Comparison of ENCODE assay signal across 14 mouse cellular contexts in genomic region chr4:138041566-138042256, GRCm38 (mm10). TPM values are rescaled to one million over a fixed set of nuclear protein-coding genes. Genes with fewer than 3 reads are reported as not detected.
DNase-seq lines count a peak whose midpoint lies in the region; ATAC-seq lines count a peak whose summit lies in the region.
"Had no signal": no experiment of that assay in that cellular context is flagged by ENCODE, and none has a peak within 500 bp of the region (broad histone marks: within the 10 kb centered on the region; RNA-seq: fewer than 3 reads in every experiment).

No protein-coding gene starts in this region.

- H3K9me3 ChIP-seq in embryonic facial prominence, embryonic 11.5 days (replicated peaks; ENCODE audit: control insufficient read depth, low read length) = no peaks in the 10 kb centered on the region
- peaks cover 10% of the 10 kb centered on the region; the same call in 1 of the 2 replicates for H3K9me3 ChIP-seq in embryonic facial prominence, embryonic 10.5 days
- no peaks in the 10 kb centered on the region for H3K9me3 ChIP-seq in hindbrain, embryonic 15.5 days
- no peaks in the 10 kb centered on the region for H3K9me3 ChIP-seq in hindbrain, embryonic 12.5 days (replicated peaks)

- DNase-seq in embryonic facial prominence, embryonic 11.5 days (ENCODE audit: low spot score) = no peak
- no peak for DNase-seq in embryonic facial prominence, embryonic 10.5 days (ENCODE audit: low spot score)
- no peak for DNase-seq in adrenal gland, adult (ENCODE audit: inconsistent age in 2 of 2, low spot score in 1 of 2)
- no peak for DNase-seq in T-cell, adult 2 months (ENCODE audit: low spot score)
- DNase-seq: adrenal gland, postnatal 14 days; gastrocnemius, postnatal 10 days; kidney, adult 8-10 months; left cerebral cortex, postnatal 4 days had no signal

- no peak overlapping the region for H3K9ac ChIP-seq in embryonic facial prominence, embryonic 11.5 days (replicated peaks; ENCODE audit: low read length)
- H3K9ac ChIP-seq in hindbrain, embryonic 15.5 days = no peak overlapping the region
- no peak overlapping the region for H3K9ac ChIP-seq in hindbrain, embryonic 12.5 days
- H3K9ac ChIP-seq: liver, embryonic 14.5 days; neural tube, embryonic 12.5 days had no signal

- H3K4me3 ChIP-seq in embryonic facial prominence, embryonic 11.5 days (ENCODE audit: low read depth, low read length) = no peak overlapping the region
- H3K4me3 ChIP-seq in embryonic facial prominence, embryonic 10.5 days = no peak overlapping the region
- no peak overlapping the region for H3K4me3 ChIP-seq in hindbrain, embryonic 15.5 days
- H3K4me3 ChIP-seq in hindbrain, embryonic 12.5 days = no peak overlapping the region
- no peak overlapping the region for H3K4me3 ChIP-seq in brown adipose tissue, adult 24 weeks (ENCODE audit: insufficient read depth, low read depth, low read length)
- H3K4me3 ChIP-seq: neural tube, embryonic 12.5 days had no signal

- no peak overlapping the region for H3K4me2 ChIP-seq in embryonic facial prominence, embryonic 11.5 days (ENCODE audit: low read depth, low read length)
- H3K4me2 ChIP-seq in hindbrain, embryonic 15.5 days = no peak overlapping the region; the same call in 1 of the 2 replicates
- no peak overlapping the region for H3K4me2 ChIP-seq in hindbrain, embryonic 12.5 days (replicated peaks)
- H3K4me2 ChIP-seq: neural tube, embryonic 12.5 days had no signal

- WGBS in embryonic facial prominence, embryonic 11.5 days = 81% methylated on average over 12 of the region's 12 CpGs
- WGBS in embryonic facial prominence, embryonic 10.5 days = 87% methylated on average over 12 of the region's 12 CpGs
- 53% methylated on average over 12 of the region's 12 CpGs for WGBS in hindbrain, embryonic 15.5 days
- WGBS in hindbrain, embryonic 12.5 days = 75% methylated on average over 12 of the region's 12 CpGs

- H3K36me3 ChIP-seq in embryonic facial prominence, embryonic 11.5 days (replicated peaks; ENCODE audit: control insufficient read depth, insufficient read depth, low read depth, low read length) = peaks cover 8% of the 10 kb centered on the region
- peaks cover 87% of the 10 kb centered on the region for H3K36me3 ChIP-seq in embryonic facial prominence, embryonic 10.5 days (replicated peaks)
- H3K36me3 ChIP-seq in hindbrain, embryonic 15.5 days = peaks cover 14% of the 10 kb centered on the region
- H3K36me3 ChIP-seq in hindbrain, embryonic 12.5 days = peaks cover 30% of the 10 kb centered on the region

- H3K27ac ChIP-seq in embryonic facial prominence, embryonic 11.5 days (replicated peaks; ENCODE audit: low read depth, low read length) = no peak overlapping the region
- no peak overlapping the region for H3K27ac ChIP-seq in embryonic facial prominence, embryonic 10.5 days (replicated peaks)
- H3K27ac ChIP-seq in hindbrain, embryonic 15.5 days (replicated peaks) = peak overlapping the region; percentile 21; the same call in 1 of the 2 replicates
- H3K27ac ChIP-seq in hindbrain, embryonic 12.5 days = no peak overlapping the region; the same call in 1 of the 2 replicates
- peak overlapping the region; percentile 34; the same call in 1 of the 2 replicates for H3K27ac ChIP-seq in brown adipose tissue, adult 24 weeks (replicated peaks; ENCODE audit: low read depth, low read length)
- H3K27ac ChIP-seq: liver, embryonic 14.5 days; neural tube, embryonic 12.5 days had no signal

- no peaks in the 10 kb centered on the region for H3K27me3 ChIP-seq in embryonic facial prominence, embryonic 11.5 days (ENCODE audit: control insufficient read depth, insufficient read depth, low read length)
- H3K27me3 ChIP-seq in embryonic facial prominence, embryonic 10.5 days (replicated peaks; ENCODE audit: low read depth, poor library complexity, severe bottlenecking) = no peaks in the 10 kb centered on the region
- no peaks in the 10 kb centered on the region for H3K27me3 ChIP-seq in hindbrain, embryonic 15.5 days
- no peaks in the 10 kb centered on the region for H3K27me3 ChIP-seq in hindbrain, embryonic 12.5 days
- H3K27me3 ChIP-seq: neural tube, embryonic 12.5 days had no signal

- H3K4me1 ChIP-seq in embryonic facial prominence, embryonic 11.5 days (ENCODE audit: control insufficient read depth, insufficient read depth, low read length) = no peaks in the 10 kb centered on the region; the same call in 1 of the 2 replicates
- peaks cover 18% of the 10 kb centered on the region for H3K4me1 ChIP-seq in embryonic facial prominence, embryonic 10.5 days
- H3K4me1 ChIP-seq in hindbrain, embryonic 15.5 days (replicated peaks) = peaks cover 47% of the 10 kb centered on the region
- peaks cover 16% of the 10 kb centered on the region for H3K4me1 ChIP-seq in hindbrain, embryonic 12.5 days
- H3K4me1 ChIP-seq in brown adipose tissue, adult 24 weeks (ENCODE audit: control insufficient read depth, insufficient read depth, insufficient read length, low read length) = no peaks in the 10 kb centered on the region

- 0 out of 2 replicates have a peak, but pooled peaks have one; percentile 32 for ATAC-seq in embryonic facial prominence, embryonic 11.5 days (replicated peaks; ENCODE audit: insufficient number of reproducible peaks, low FRiP score, low TSS enrichment, low read depth)
- no peak for ATAC-seq in hindbrain, embryonic 15.5 days (ENCODE audit: low FRiP score, low read depth)
- no peak for ATAC-seq in hindbrain, embryonic 12.5 days (ENCODE audit: low FRiP score)
- 0 out of 2 replicates have a peak, but pooled peaks have one; percentile 49 for ATAC-seq in megakaryocyte, adult 5-6 weeks (ENCODE audit: poor library complexity, severe bottlenecking)

RNA-seq across cellular contexts. Expression of gene Eif4g3, which starts 48.9 kb away (rescaled TPM):
- polyA plus RNA-seq in embryonic facial prominence, embryonic 11.5 days (2014; fragmentation: Nextera tagmentation; extraction: Ambion mirVana) = 35.2 and 38.7 TPM in 2 replicates
- polyA plus RNA-seq in embryonic facial prominence, embryonic 10.5 days (2016; fragmentation: Nextera tagmentation; extraction: Ambion mirVana) = 39.7 and 41.9 TPM in 2 replicates
- polyA plus RNA-seq in hindbrain, embryonic 15.5 days (2015; fragmentation: Nextera tagmentation; extraction: Ambion mirVana) = 49.9 and 51.0 TPM in 2 replicates
- 61.6 and 61.7 TPM in 2 replicates for polyA plus RNA-seq in hindbrain, embryonic 12.5 days (2016; fragmentation: Nextera tagmentation; extraction: Ambion mirVana)
- polyA plus RNA-seq in brown adipose tissue, adult 24 weeks (2012; ENCODE audit: insufficient read depth, insufficient read length, missing spikeins) = 15.1 and 18.6 TPM in 2 replicates
- total RNA-seq in megakaryocyte, adult 5-6 weeks (2015) = 65.6 and 77.6 TPM in 2 replicates
- total RNA-seq in megakaryocyte, adult 5-6 weeks (2017) = 47.6 and 64.3 TPM in 2 replicates

Comparison
In these comparisons a context has a peak if more than half of its experiments do, and no peak if none do; other contexts are left out.
1. H3K27ac ChIP-seq: peak in hindbrain, embryonic 15.5 days (single experiment) and brown adipose tissue, adult 24 weeks (single experiment); none in embryonic facial prominence, embryonic 11.5 days (single experiment), embryonic facial prominence, embryonic 10.5 days (single experiment) and hindbrain, embryonic 12.5 days (single experiment).
2. ATAC-seq: peak in embryonic facial prominence, embryonic 11.5 days (single experiment) and megakaryocyte, adult 5-6 weeks (single experiment); none in hindbrain, embryonic 15.5 days (single experiment) and hindbrain, embryonic 12.5 days (single experiment).